Mouse (Mus musculus) macrophage (primary cell): ENCODE measurements around the gene Chst11. TPM values are rescaled to one million over a fixed set of nuclear protein-coding genes. Genes with fewer than 3 reads are reported as not detected.
A peak's percentile ranks its signal among the peaks of the same experiment; 100 is the strongest.

ENCODE experiments used
- H3K27ac ChIP-seq: fragments of 350-480 bp; formaldehyde crosslinking; 2 replicates; pipeline ENCODE4 v1.9.0; 2021
- H3K36me3 ChIP-seq: fragments of 350-480 bp; formaldehyde crosslinking; 2 replicates; pipeline ENCODE4 v1.9.0; 2021; ENCODE audit errors: inconsistent target
- H3K4me3 ChIP-seq: fragments of 350-480 bp; formaldehyde crosslinking; 2 replicates; pipeline ENCODE4 v1.9.0; 2021; ENCODE audit errors: inconsistent target
- H3K79me2 ChIP-seq: fragments of 350-480 bp; formaldehyde crosslinking; 2 replicates; pipeline ENCODE4 v1.9.0; 2021; ENCODE audit errors: inconsistent target
- WGBS: methylation state at CpG from one replicate; pipeline ENCODE4 v1.1.7; 2026; ENCODE audit warnings: inconsistent platforms; ENCODE audit not compliant: missing documents; 5-methylcytosine and 5-hydroxymethylcytosine counted together
- polyA plus RNA-seq: library from polyadenylated mRNA; stranded (reverse); fragments of 250-400 nt; gene quantifications from 3 replicates; pipeline ENCODE4 v1.2.4, GENCODE M21; 2018; ENCODE audit warnings: inconsistent platforms

Chst11 gene
- polyA plus RNA-seq, 1 experiment from 2014 or later: 10.6 TPM

DNA sequence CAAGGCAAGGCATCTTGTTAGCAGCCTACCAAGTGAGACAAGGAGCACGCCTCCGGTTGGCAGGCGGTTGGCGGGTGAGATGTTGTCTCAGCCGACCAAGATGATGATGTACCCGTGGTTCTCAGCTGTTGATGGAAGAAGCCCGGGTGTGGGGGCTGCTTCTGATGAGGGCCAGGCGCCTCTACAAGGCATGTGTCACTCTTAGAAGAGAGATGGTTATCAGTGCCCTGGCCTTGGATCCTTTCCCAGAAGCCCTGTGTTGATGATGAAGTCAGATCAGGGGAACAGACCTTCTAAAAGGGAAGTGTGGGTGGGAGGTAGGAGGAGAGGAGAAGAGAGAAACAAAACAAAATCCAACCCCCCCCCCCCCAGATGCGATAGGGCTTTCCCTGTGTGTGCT lies 19.1 kb downstream of the Chst11 start:
- Histone ChIP-seq H3K79me2 (no peaks in the 10 kb centered on the region; the same call in 1 of the 2 replicates), H3K36me3 (no peaks in the 10 kb centered on the region), H3K4me3 (no peak overlapping the region), H3K27ac (peak overlapping the region; percentile 75)
- 14% methylated on average over 9 of the region's 9 CpGs for WGBS

DNA sequence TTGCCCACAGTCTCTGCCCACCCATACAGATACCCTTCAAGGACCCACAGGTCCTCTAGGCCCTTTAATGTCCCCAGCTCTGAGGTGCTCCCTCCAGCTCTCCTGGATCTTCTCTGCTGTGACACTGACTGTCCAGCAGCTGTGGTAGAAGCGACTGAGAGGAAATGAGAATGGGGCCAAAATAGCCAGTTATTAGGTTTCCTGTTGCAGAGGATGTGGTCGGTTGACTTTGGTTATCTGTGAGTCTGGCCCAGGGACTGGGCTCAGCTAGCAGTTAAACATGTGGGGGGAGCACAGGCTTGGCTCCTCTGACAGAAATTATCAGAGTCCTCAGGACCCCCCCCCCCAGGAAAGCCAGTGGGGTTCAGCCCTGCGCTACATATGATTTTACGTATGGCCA lies 19.7 kb downstream of the Chst11 start:
- 26% methylated on average over 4 of the region's 4 CpGs for WGBS
- Histone ChIP-seq H3K4me3 (no peak overlapping the region), H3K36me3 (no peaks in the 10 kb centered on the region), H3K27ac (peak overlapping the region; percentile 75), H3K79me2 (no peaks in the 10 kb centered on the region; the same call in 1 of the 2 replicates)

GRCm38 (mm10) chr10:83006258-83006657 lies 21.0 kb downstream of the Chst11 start:
- H3K27ac ChIP-seq: no peak overlapping the region
- WGBS: 69% methylated on average over 8 of the region's 8 CpGs
- H3K36me3 ChIP-seq: no peaks in the 10 kb centered on the region
- no peaks in the 10 kb centered on the region for H3K79me2 ChIP-seq
- no peak overlapping the region for H3K4me3 ChIP-seq

- Histone ChIP-seq H3K79me2 (no peaks in the 10 kb centered on the region), H3K36me3 (no peaks in the 10 kb centered on the region), H3K4me3 (no peak overlapping the region), H3K27ac (no peak overlapping the region)
- WGBS: 100% methylated on average over 4 of the region's 4 CpGs
Observed at GRCm38 (mm10) chr10:83013984-83014383, 28.7 kb downstream of the Chst11 start.

DNA sequence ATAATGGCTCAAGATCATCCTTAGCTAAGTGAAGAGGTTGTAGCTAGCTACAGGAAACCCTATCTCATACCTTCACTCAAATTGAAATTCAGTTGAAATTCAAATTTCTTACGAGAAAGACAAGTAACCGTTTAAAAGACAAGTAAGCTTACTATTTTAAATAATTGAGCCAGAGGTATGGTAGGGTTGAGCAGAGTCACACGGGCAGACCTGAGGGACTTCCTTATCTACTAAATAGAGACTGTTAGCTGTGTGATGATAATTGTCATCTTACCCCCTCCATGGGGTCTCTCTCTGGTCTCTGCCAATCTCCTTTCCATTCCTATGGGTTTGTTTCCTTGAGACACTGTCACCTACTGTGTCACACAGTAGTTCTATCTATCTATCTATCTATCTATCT lies 30.6 kb downstream of the Chst11 start:
- Histone ChIP-seq H3K27ac (no peak overlapping the region), H3K36me3 (no peaks in the 10 kb centered on the region), H3K79me2 (no peaks in the 10 kb centered on the region), H3K4me3 (no peak overlapping the region)
- WGBS: 89% methylated on average over 3 of the region's 3 CpGs

GRCm38 (mm10) chr10:83016779-83017178 lies 31.5 kb downstream of the Chst11 start:
- no peak overlapping the region for H3K4me3 ChIP-seq
- no peak overlapping the region for H3K27ac ChIP-seq
- H3K79me2 ChIP-seq: no peaks in the 10 kb centered on the region
- WGBS: 93% methylated on average over 13 of the region's 13 CpGs
- H3K36me3 ChIP-seq: no peaks in the 10 kb centered on the region

GRCm38 (mm10) chr10:83017760-83018498 lies 32.6 kb downstream of the Chst11 start:
- H3K4me3 ChIP-seq: no peak overlapping the region
- WGBS: 86% methylated on average over 20 of the region's 21 CpGs

DNA sequence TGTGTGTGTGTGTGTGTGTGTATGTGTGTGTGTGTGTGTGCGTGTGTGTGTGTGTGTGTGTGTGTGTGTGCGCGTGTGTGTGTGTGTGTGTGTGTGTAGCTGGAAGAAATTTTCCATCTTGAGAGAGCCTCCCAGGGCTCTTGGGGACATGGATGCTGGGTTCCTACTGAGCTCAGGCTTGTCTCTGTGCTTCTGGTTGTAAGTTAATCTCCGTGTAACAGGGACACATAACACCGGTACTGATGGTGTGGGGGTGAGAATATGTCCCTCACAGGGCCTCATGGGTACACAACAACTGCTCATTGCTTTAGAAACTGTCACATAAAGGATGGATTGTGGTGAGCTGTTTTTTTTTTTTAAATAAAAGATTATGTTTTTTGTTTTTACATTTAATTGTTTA lies 33.2 kb downstream of the Chst11 start:
- Histone ChIP-seq H3K4me3 (no peak overlapping the region), H3K27ac (no peak overlapping the region), H3K36me3 (no peaks in the 10 kb centered on the region), H3K79me2 (no peaks in the 10 kb centered on the region)
- WGBS: 84% methylated on average over 4 of the region's 5 CpGs

More at GRCm38 (mm10) chr10:83017760-83018498, 32.6 kb downstream of the Chst11 start:
- Histone ChIP-seq H3K27ac (no peak overlapping the region), H3K36me3 (no peaks in the 10 kb centered on the region), H3K79me2 (no peaks in the 10 kb centered on the region)

DNA sequence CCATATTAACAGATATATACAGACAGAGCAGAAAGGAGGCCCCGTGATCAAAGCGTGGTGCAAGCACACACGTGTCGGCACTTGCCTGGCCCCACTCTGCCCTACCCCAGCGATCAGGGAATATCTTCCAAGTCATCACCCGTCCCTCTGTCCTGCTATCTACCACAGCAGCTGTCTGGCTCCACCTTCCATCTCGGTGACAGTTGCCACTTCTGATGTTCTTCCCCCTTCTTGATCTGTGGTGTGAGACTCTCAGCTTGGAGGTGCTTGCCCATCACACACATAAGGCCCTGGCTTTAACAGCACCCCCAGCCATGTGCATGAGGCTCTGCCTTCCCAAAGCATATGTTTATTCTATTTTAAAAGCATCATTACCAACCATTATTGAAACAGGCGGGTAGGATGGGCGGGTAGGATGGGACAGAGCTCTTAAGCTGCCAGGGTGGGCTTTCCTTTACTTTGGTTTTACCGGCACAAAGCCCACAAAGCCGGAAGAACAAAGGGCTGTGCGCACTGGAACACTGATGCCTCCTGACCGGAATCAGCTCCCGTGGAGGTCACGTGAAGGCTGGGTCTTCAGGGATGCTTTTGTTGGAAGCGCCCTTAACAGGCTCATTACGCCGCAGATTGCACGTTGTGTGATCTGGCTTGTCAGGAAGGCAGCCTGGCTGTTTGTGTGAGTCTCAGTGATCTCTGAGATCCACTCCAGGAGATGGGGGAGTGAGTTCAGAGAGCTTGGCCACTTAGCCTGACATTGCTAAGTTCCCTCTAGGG lies 34.4 kb downstream of the Chst11 start:
- H3K4me3 ChIP-seq: no peak overlapping the region
- WGBS: 84% methylated on average over 19 of the region's 19 CpGs
- H3K27ac ChIP-seq: no peak overlapping the region
- no peaks in the 10 kb centered on the region for H3K36me3 ChIP-seq
- no peaks in the 10 kb centered on the region for H3K79me2 ChIP-seq

DNA sequence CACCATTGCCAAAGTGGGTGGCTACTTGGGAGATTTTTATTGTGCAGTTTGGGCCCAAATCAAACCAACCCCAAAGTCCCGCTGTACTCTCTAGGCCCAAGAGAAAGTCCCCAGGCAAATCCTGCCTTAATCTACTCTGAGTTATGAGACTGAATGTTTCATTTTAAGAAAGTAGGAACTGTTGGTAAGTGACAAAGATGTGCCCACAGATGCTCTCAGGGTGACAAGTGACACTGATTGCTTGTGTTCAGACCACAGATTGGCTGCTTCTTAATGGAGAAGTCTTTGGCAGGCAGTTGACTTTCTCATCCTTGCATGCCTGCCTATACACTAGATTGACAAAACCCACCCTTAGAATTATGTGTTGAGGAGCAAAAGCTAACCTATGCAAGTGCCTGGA lies 37.3 kb downstream of the Chst11 start:
- no peaks in the 10 kb centered on the region for H3K79me2 ChIP-seq
- H3K27ac ChIP-seq: no peak overlapping the region
- no peak overlapping the region for H3K4me3 ChIP-seq
- WGBS: 100% methylated on average over 1 of the region's 1 CpGs
- no peaks in the 10 kb centered on the region for H3K36me3 ChIP-seq

- Histone ChIP-seq H3K27ac (no peak overlapping the region), H3K79me2 (no peaks in the 10 kb centered on the region), H3K4me3 (no peak overlapping the region), H3K36me3 (no peaks in the 10 kb centered on the region)
- WGBS: 79% methylated on average over 5 of the region's 5 CpGs
Observed at GRCm38 (mm10) chr10:83026174-83026573, 40.9 kb downstream of the Chst11 start.

DNA sequence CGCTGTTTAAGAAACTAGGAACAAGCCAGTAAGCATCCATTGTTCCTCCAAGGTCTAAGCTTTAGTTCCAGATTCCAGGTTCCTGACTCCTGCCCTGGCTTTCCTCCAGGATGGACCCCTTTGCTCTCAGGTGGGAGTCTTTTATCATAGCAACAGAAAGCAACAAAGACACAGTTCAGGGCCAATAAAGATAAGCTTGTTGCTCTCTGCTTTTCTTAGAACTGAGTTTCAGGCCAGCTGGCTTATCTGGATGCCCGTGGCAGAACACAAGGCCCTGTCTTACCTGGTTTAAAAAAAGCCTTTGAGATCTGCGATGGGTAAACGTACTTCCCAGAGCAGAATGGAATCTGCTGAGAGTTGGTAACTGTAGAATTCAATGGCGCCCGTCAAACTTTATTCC lies 42.4 kb downstream of the Chst11 start:
- Histone ChIP-seq H3K4me3 (no peak overlapping the region), H3K36me3 (no peaks in the 10 kb centered on the region), H3K79me2 (no peaks in the 10 kb centered on the region), H3K27ac (no peak overlapping the region)
- WGBS: 99% methylated on average over 6 of the region's 6 CpGs

DNA sequence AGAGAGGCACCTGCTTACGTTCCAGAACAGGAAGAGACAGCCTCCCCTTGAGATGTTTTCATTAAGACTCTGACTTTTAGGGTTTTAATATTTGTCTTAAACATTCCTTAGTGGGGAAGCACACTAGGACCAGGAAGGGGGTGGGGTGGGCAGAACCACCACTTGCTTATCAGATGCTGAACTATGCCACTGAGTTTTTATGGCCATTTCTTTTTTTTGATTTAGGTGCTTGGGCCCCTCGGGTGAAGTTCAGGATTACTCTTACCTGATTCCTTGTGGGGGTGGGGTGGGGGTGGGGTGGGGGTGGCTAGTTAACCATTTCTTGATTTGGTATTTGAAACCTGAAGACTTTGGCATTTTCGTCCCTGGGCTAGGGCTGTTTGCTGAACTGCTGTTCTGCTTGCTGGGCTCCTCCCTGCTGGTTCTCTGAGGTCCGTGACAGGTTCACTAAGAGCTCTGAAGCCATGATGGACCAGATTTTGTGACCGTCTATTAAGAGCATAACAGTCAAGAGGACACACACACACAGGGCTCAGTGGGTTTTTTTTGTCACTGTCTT lies 44.9 kb downstream of the Chst11 start:
- H3K36me3 ChIP-seq: no peaks in the 10 kb centered on the region
- WGBS: 77% methylated on average over 4 of the region's 5 CpGs
- H3K4me3 ChIP-seq: no peak overlapping the region
- H3K27ac ChIP-seq: no peak overlapping the region
- H3K79me2 ChIP-seq: no peaks in the 10 kb centered on the region

- no peaks in the 10 kb centered on the region for H3K79me2 ChIP-seq
- no peaks in the 10 kb centered on the region for H3K36me3 ChIP-seq
- no peak overlapping the region for H3K27ac ChIP-seq
- WGBS: 89% methylated on average over 5 of the region's 6 CpGs
- no peak overlapping the region for H3K4me3 ChIP-seq
Observed at GRCm38 (mm10) chr10:83030928-83031327, 45.6 kb downstream of the Chst11 start.

- Histone ChIP-seq H3K4me3 (no peak overlapping the region), H3K79me2 (no peaks in the 10 kb centered on the region), H3K27ac (no peak overlapping the region), H3K36me3 (no peaks in the 10 kb centered on the region)
- 94% methylated on average over 4 of the region's 4 CpGs for WGBS
Observed at GRCm38 (mm10) chr10:83031561-83031960, 46.3 kb downstream of the Chst11 start.
